Mouse (Mus musculus) heart, postnatal 0 days (tissue): ENCODE results near the gene Dysf.

Experiments used
- CTCF ChIP-seq: IDR thresholded peaks from 2 replicates; pipeline ENCODE4 v1.5.1; 2016; ENCODE audit warnings: antibody characterized with exemption, control low read depth, low read depth
- EP300 ChIP-seq: IDR thresholded peaks from 2 replicates; pipeline ENCODE4 v1.6.1; 2016; ENCODE audit warnings: antibody characterized with exemption, low read depth

- no peak for TF ChIP-seq EP300
- TF ChIP-seq CTCF: no peak
Measured at GRCm38 (mm10) chr6:84057216-84057615, 48.8 kb downstream of the Dysf start.
